23 mouse cellular contexts compared by ENCODE assay signal in genomic region chr17:4813666-4814065, GRCm38 (mm10).
DNase-seq lines count a peak whose midpoint lies in the region; ATAC-seq and TF ChIP-seq lines count a peak whose summit lies in the region.
"Had no signal": no experiment of that assay in that cellular context is flagged by ENCODE, and none has a peak within 500 bp of the region (broad histone marks: within the 10 kb centered on the region; RNA-seq: fewer than 3 reads in every experiment).

No protein-coding gene starts in this region.

- no peak for TF ChIP-seq POLR2A in heart, adult 2 months (IDR thresholded peaks at IDR 0.05; ENCODE audit: insufficient read depth, low read depth, low read length)

- no peak overlapping the region for H3K4me3 ChIP-seq in heart, adult 2 months
- no peak overlapping the region for H3K4me3 ChIP-seq in heart, embryonic 12.5 days
- no peak overlapping the region for H3K4me3 ChIP-seq in stomach, postnatal 0 days (ENCODE audit: low read depth, low read length)
- H3K4me3 ChIP-seq: embryonic facial prominence, embryonic 15.5 days; erythroblast, embryonic 14.5 days; forebrain, embryonic 10.5 days; gastrocnemius, adult 2 months; hindbrain, embryonic 10.5 days; intestine, embryonic 15.5 days had no signal

- H3K9me3 ChIP-seq in heart, embryonic 12.5 days (replicated peaks): no peaks in the 10 kb centered on the region
- H3K9me3 ChIP-seq in stomach, postnatal 0 days (ENCODE audit: control insufficient read depth, low read length): no peaks in the 10 kb centered on the region
- H3K9me3 ChIP-seq: embryonic facial prominence, embryonic 15.5 days; forebrain, embryonic 10.5 days; G1E; hindbrain, embryonic 10.5 days; intestine, embryonic 15.5 days had no signal

- TF ChIP-seq CTCF in heart, adult 2 months (IDR thresholded peaks at IDR 0.05): no peak
- no peak for TF ChIP-seq CTCF in stomach, postnatal 0 days (IDR thresholded peaks at IDR 0.05; ENCODE audit: low read depth)

- peak; percentile 16 for DNase-seq in adrenal gland, postnatal 10 days
- DNase-seq in adrenal gland, postnatal 36 days: no peak
- DNase-seq in heart, adult 2 months: peak; percentile 29 to 49
- peak; percentile 44 for DNase-seq in lung, postnatal 10 days
- DNase-seq in lung, postnatal 25 days (ENCODE audit: low spot score): no peak
- DNase-seq in stomach, postnatal 0 days (ENCODE audit: low spot score): peak; percentile 18
- DNase-seq in layer of hippocampus, adult 11-12 months (ENCODE audit: low spot score): no peak
- DNase-seq: adrenal gland, postnatal 25 days; B cell, adult 2 months; cerebellum, adult 2 months; cerebellum, postnatal 10 days; gastrocnemius, adult 2 months; gastrocnemius, postnatal 25 days had no signal

- 57% methylated on average over 6 of the region's 6 CpGs for WGBS in heart, adult 2 months
- 69% methylated on average over 6 of the region's 6 CpGs for WGBS in heart, embryonic 12.5 days
- 70% methylated on average over 6 of the region's 6 CpGs for WGBS in stomach, postnatal 0 days

- no peaks in the 10 kb centered on the region for H3K79me2 ChIP-seq in heart, adult 2 months (replicated peaks; ENCODE audit: control insufficient read depth, insufficient read depth, low read length)

- no peak overlapping the region for H3K4me2 ChIP-seq in heart, embryonic 12.5 days
- H3K4me2 ChIP-seq in stomach, postnatal 0 days (replicated peaks; ENCODE audit: low read depth): no peak overlapping the region
- H3K4me2 ChIP-seq: embryonic facial prominence, embryonic 15.5 days; hindbrain, embryonic 14.5 days; intestine, embryonic 15.5 days had no signal

- intact Hi-C loops in heart, adult 2 months (cut with DNase I): no loop called here

- ATAC-seq in heart, embryonic 12.5 days (ENCODE audit: insufficient number of reproducible peaks, low FRiP score): no peak
- no peak for ATAC-seq in stomach, postnatal 0 days (ENCODE audit: low FRiP score, low TSS enrichment)
- ATAC-seq: CD4-positive, CD25-positive, alpha-beta regulatory T cell, adult 4 months; forebrain, embryonic 14.5 days; intestine, embryonic 15.5 days had no signal

- no peak overlapping the region for H3K27ac ChIP-seq in heart, adult 2 months
- no peak overlapping the region for H3K27ac ChIP-seq in heart, embryonic 12.5 days (ENCODE audit: poor library complexity, severe bottlenecking)
- no peak overlapping the region for H3K27ac ChIP-seq in stomach, postnatal 0 days (replicated peaks)
- H3K27ac ChIP-seq: embryonic facial prominence, embryonic 15.5 days; forebrain, embryonic 10.5 days; gastrocnemius, adult 2 months; hindbrain, embryonic 10.5 days; hindbrain, embryonic 14.5 days; intestine, embryonic 15.5 days had no signal

- H3K36me3 ChIP-seq in heart, adult 2 months (ENCODE audit: control insufficient read depth, insufficient read depth, low read length): no peaks in the 10 kb centered on the region
- H3K36me3 ChIP-seq in heart, embryonic 12.5 days: no peaks in the 10 kb centered on the region
- no peaks in the 10 kb centered on the region for H3K36me3 ChIP-seq in stomach, postnatal 0 days (ENCODE audit: control insufficient read depth, insufficient read depth, low read length)
- H3K36me3 ChIP-seq: embryonic facial prominence, embryonic 15.5 days; forebrain, embryonic 10.5 days; G1E; hindbrain, embryonic 10.5 days; intestine, embryonic 15.5 days had no signal

- H3K4me1 ChIP-seq in heart, adult 2 months (ENCODE audit: control insufficient read depth, insufficient read depth, low read length): 0 out of 2 replicates have a peak, but pooled peaks cover 2% of the 10 kb centered on the region
- H3K4me1 ChIP-seq in heart, embryonic 12.5 days (replicated peaks): no peaks in the 10 kb centered on the region
- no peaks in the 10 kb centered on the region for H3K4me1 ChIP-seq in stomach, postnatal 0 days (replicated peaks; ENCODE audit: control insufficient read depth, insufficient read depth)
- H3K4me1 ChIP-seq: embryonic facial prominence, embryonic 15.5 days; forebrain, embryonic 10.5 days; hindbrain, embryonic 10.5 days; intestine, embryonic 15.5 days had no signal

- no peaks in the 10 kb centered on the region for H3K27me3 ChIP-seq in heart, adult 2 months (ENCODE audit: control insufficient read depth, insufficient read depth, low read length)
- H3K27me3 ChIP-seq in heart, embryonic 12.5 days (replicated peaks): no peaks in the 10 kb centered on the region; the same call in 1 of the 2 replicates
- no peaks in the 10 kb centered on the region for H3K27me3 ChIP-seq in stomach, postnatal 0 days (ENCODE audit: control insufficient read depth, insufficient read depth, low read length)
- H3K27me3 ChIP-seq: embryonic facial prominence, embryonic 15.5 days; intestine, embryonic 15.5 days had no signal

- H3K9ac ChIP-seq in heart, adult 2 months (ENCODE audit: low read depth, low read length): no peak overlapping the region
- no peak overlapping the region for H3K9ac ChIP-seq in heart, embryonic 12.5 days
- H3K9ac ChIP-seq in stomach, postnatal 0 days (ENCODE audit: low read length): no peak overlapping the region
- H3K9ac ChIP-seq: embryonic facial prominence, embryonic 15.5 days; hindbrain, embryonic 14.5 days; intestine, embryonic 15.5 days had no signal

- no peak for TF ChIP-seq EP300 in heart, adult 2 months (IDR thresholded peaks at IDR 0.05; ENCODE audit: insufficient read depth, low read depth, low read length)
- no peak for TF ChIP-seq EP300 in stomach, postnatal 0 days (optimal IDR thresholded peaks at IDR 0.05)

Comparison
In these comparisons a context has a peak if more than half of its experiments do, and no peak if none do; other contexts are left out.
1. DNase-seq: peak in adrenal gland, postnatal 10 days (single experiment), heart, adult 2 months (2 of 2), lung, postnatal 10 days (single experiment) and stomach, postnatal 0 days (single experiment); none in adrenal gland, postnatal 36 days (0 of 2), lung, postnatal 25 days (single experiment) and layer of hippocampus, adult 11-12 months (single experiment).